In genomic region chr7:130046086-130046485, GRCm38 (mm10) we compare ENCODE assay signal across 18 mouse cellular contexts.
DNase-seq lines count a peak whose midpoint lies in the region; ATAC-seq and TF ChIP-seq lines count a peak whose summit lies in the region.
"Had no signal": no experiment of that assay in that cellular context is flagged by ENCODE, and none has a peak within 500 bp of the region (broad histone marks: within the 10 kb centered on the region; RNA-seq: fewer than 3 reads in every experiment).

No protein-coding gene starts in this region.

- no peaks in the 10 kb centered on the region for H3K27me3 ChIP-seq in intestine, embryonic 14.5 days (replicated peaks; ENCODE audit: control insufficient read depth, insufficient read depth, low read length)
- no peaks in the 10 kb centered on the region for H3K27me3 ChIP-seq in intestine, postnatal 0 days (replicated peaks; ENCODE audit: control insufficient read depth, insufficient read depth, low read length)
- peaks cover 52% of the 10 kb centered on the region for H3K27me3 ChIP-seq in midbrain, embryonic 10.5 days (ENCODE audit: low read depth, poor library complexity, severe bottlenecking)
- no peaks in the 10 kb centered on the region for H3K27me3 ChIP-seq in midbrain, postnatal 0 days (ENCODE audit: insufficient read depth, low read length)
- H3K27me3 ChIP-seq: midbrain, embryonic 15.5 days; neural tube, embryonic 13.5 days had no signal

- no peak for ATAC-seq in intestine, embryonic 14.5 days (replicated peaks; ENCODE audit: low FRiP score, low TSS enrichment, low read depth)
- no peak for ATAC-seq in intestine, postnatal 0 days
- ATAC-seq in midbrain, postnatal 0 days (ENCODE audit: low FRiP score) = no peak
- ATAC-seq: hindbrain, embryonic 16.5 days; midbrain, embryonic 15.5 days had no signal

- peaks cover 37% of the 10 kb centered on the region for H3K4me1 ChIP-seq in intestine, embryonic 14.5 days (replicated peaks; ENCODE audit: control insufficient read depth, insufficient read depth, low read length)
- no peaks in the 10 kb centered on the region for H3K4me1 ChIP-seq in intestine, postnatal 0 days (replicated peaks; ENCODE audit: control insufficient read depth, insufficient read depth, low read length)
- peaks cover 85% of the 10 kb centered on the region for H3K4me1 ChIP-seq in midbrain, embryonic 10.5 days
- no peaks in the 10 kb centered on the region for H3K4me1 ChIP-seq in midbrain, postnatal 0 days (ENCODE audit: insufficient read depth, low read length)

- DNase-seq in cerebellum, adult 11 months = peak; percentile 2
- DNase-seq in cerebellum, postnatal 4 days (ENCODE audit: low spot score in 2 of 2) = no peak
- peak; percentile 47 for DNase-seq in intestine, embryonic 14.5 days (ENCODE audit: low spot score)
- no peak for DNase-seq in midbrain, embryonic 10.5 days (ENCODE audit: low spot score)
- no peak for DNase-seq in midbrain, postnatal 0 days (ENCODE audit: low spot score)
- no peak for DNase-seq in layer of hippocampus, postnatal 10 days (ENCODE audit: low spot score in 2 of 2)
- no peak for DNase-seq in embryo, embryonic 11 days
- DNase-seq: kidney, adult 11 months; lung, postnatal 4 days; retina, postnatal 1 day had no signal

- H3K27ac ChIP-seq in intestine, embryonic 14.5 days (ENCODE audit: low read depth) = no peak overlapping the region
- H3K27ac ChIP-seq in intestine, postnatal 0 days (ENCODE audit: low read depth, low read length) = no peak overlapping the region
- peak overlapping the region; percentile 70 for H3K27ac ChIP-seq in midbrain, embryonic 10.5 days (replicated peaks)
- H3K27ac ChIP-seq in midbrain, postnatal 0 days (ENCODE audit: low read depth, low read length) = no peak overlapping the region
- H3K27ac ChIP-seq: forebrain, embryonic 12.5 days; kidney, postnatal 0 days; midbrain, embryonic 15.5 days; neural tube, embryonic 13.5 days had no signal

- no peaks in the 10 kb centered on the region for H3K9me3 ChIP-seq in intestine, embryonic 14.5 days (ENCODE audit: control insufficient read depth, low read length)
- no peaks in the 10 kb centered on the region for H3K9me3 ChIP-seq in intestine, postnatal 0 days (ENCODE audit: control insufficient read depth)
- no peaks in the 10 kb centered on the region for H3K9me3 ChIP-seq in midbrain, embryonic 10.5 days (replicated peaks)
- no peaks in the 10 kb centered on the region for H3K9me3 ChIP-seq in midbrain, postnatal 0 days (ENCODE audit: low read length)
- H3K9me3 ChIP-seq: forebrain, embryonic 12.5 days; midbrain, embryonic 15.5 days; neural tube, embryonic 13.5 days had no signal

- WGBS in intestine, embryonic 14.5 days = 62% methylated on average over 2 of the region's 2 CpGs
- WGBS in intestine, postnatal 0 days = 89% methylated on average over 2 of the region's 2 CpGs
- WGBS in midbrain, embryonic 10.5 days = 59% methylated on average over 2 of the region's 2 CpGs
- WGBS in midbrain, postnatal 0 days = 56% methylated on average over 2 of the region's 2 CpGs

- no peak overlapping the region for H3K9ac ChIP-seq in intestine, embryonic 14.5 days (ENCODE audit: low read length)
- no peak overlapping the region for H3K9ac ChIP-seq in intestine, postnatal 0 days (ENCODE audit: low read depth, low read length)
- H3K9ac ChIP-seq in midbrain, postnatal 0 days (replicated peaks; ENCODE audit: low read length, poor library complexity, severe bottlenecking) = no peak overlapping the region
- H3K9ac ChIP-seq: forebrain, embryonic 12.5 days; midbrain, embryonic 15.5 days; neural tube, embryonic 13.5 days had no signal

- no peaks in the 10 kb centered on the region for H3K36me3 ChIP-seq in intestine, embryonic 14.5 days (ENCODE audit: control insufficient read depth, insufficient read depth, low read length)
- H3K36me3 ChIP-seq in intestine, postnatal 0 days (ENCODE audit: control insufficient read depth, insufficient read depth) = no peaks in the 10 kb centered on the region
- no peaks in the 10 kb centered on the region for H3K36me3 ChIP-seq in midbrain, embryonic 10.5 days
- H3K36me3 ChIP-seq in midbrain, postnatal 0 days (ENCODE audit: insufficient read depth, low read length) = no peaks in the 10 kb centered on the region
- H3K36me3 ChIP-seq: forebrain, embryonic 12.5 days; midbrain, embryonic 15.5 days; neural tube, embryonic 13.5 days had no signal

- no peak overlapping the region for H3K4me3 ChIP-seq in intestine, embryonic 14.5 days (ENCODE audit: low read depth, low read length)
- no peak overlapping the region for H3K4me3 ChIP-seq in intestine, postnatal 0 days (ENCODE audit: low read depth, low read length)
- H3K4me3 ChIP-seq in midbrain, embryonic 10.5 days = no peak overlapping the region
- no peak overlapping the region for H3K4me3 ChIP-seq in midbrain, postnatal 0 days (ENCODE audit: low read depth, low read length)
- H3K4me3 ChIP-seq: forebrain, embryonic 12.5 days; midbrain, embryonic 15.5 days; myocyte; neural tube, embryonic 13.5 days had no signal

- no peak for TF ChIP-seq CTCF in intestine, postnatal 0 days (IDR thresholded peaks at IDR 0.05; ENCODE audit: low read depth)
- TF ChIP-seq CTCF in midbrain, postnatal 0 days (IDR thresholded peaks at IDR 0.05) = no peak

- no peak overlapping the region for H3K4me2 ChIP-seq in intestine, embryonic 14.5 days (ENCODE audit: low read length)
- no peak overlapping the region for H3K4me2 ChIP-seq in intestine, postnatal 0 days (replicated peaks; ENCODE audit: low read depth)
- H3K4me2 ChIP-seq in midbrain, postnatal 0 days (ENCODE audit: low read depth, low read length, poor library complexity, severe bottlenecking) = no peak overlapping the region
- H3K4me2 ChIP-seq: forebrain, embryonic 12.5 days; heart, embryonic 11.5 days; midbrain, embryonic 15.5 days; neural tube, embryonic 13.5 days had no signal

Comparison
In these comparisons a context has a peak if more than half of its experiments do, and no peak if none do; other contexts are left out.
1. DNase-seq: peak in cerebellum, adult 11 months (single experiment) and intestine, embryonic 14.5 days (single experiment); none in cerebellum, postnatal 4 days (0 of 2), midbrain, embryonic 10.5 days (single experiment), midbrain, postnatal 0 days (single experiment), layer of hippocampus, postnatal 10 days (0 of 2) and embryo, embryonic 11 days (single experiment).